Mouse (Mus musculus): Measurements from ENCODE around the gene Slit3.

DNA sequence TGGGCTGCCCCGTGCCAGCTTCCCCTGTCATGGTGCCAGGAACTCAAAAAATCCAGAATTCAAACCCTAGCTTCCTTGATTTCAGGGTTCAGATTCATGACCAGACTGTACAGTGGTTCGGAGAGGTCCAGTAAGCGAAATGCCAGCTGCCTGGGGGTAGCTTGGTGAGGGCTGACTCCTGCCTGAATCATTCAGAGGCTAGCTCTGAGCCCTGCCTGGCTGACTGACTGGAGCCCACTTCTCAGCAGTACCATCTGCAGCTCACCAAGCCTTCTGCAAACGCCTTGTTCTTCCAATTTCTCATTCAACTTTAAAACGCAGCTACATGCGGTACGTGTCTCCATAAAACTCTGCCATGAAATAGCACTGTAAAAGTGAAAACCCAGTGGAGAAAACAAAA, 120.4 kb downstream of the Slit3 start:
- no peak for TF ChIP-seq CTCF (IDR thresholded peaks at IDR 0.05; ENCODE audit: low read depth, low read length)
- no peak for TF ChIP-seq GATA1 (IDR thresholded peaks at IDR 0.05; ENCODE audit: borderline replicate concordance, low read length)
- no peak for TF ChIP-seq TAL1 (conservative IDR thresholded peaks at IDR 0.05; ENCODE audit: low read depth, low read length)

Measured in G1E (cell line).